Mouse (Mus musculus): Measurements from ENCODE around the gene Atxn1. TPM values are rescaled to one million over a fixed set of nuclear protein-coding genes. Genes with fewer than 3 reads are reported as not detected.

The Atxn1 gene
- total and polyA plus RNA-seq, 2 experiments from 2014 or later: 12.0 to 31.4 TPM

DNA sequence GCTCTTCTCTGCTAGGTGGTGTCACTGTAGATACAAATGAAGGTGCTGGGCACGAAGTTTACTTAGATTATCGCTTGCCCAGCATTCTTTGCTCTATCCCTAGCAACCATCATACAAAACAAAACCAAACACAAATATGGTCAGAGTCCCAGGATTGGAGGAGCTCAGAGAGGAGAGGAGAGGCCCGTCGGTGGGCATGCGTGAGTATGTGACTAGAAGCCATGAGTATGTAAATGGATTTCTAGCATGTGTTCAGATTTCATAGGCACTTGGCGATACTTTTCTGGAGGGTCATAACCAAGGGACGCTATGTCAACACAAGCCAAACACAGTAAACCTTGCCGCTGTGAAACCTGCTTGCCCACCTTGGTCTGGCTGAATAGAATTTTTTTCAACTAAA, 107.4 kb downstream of the Atxn1 start:
- DNase-seq (ENCODE audit: low spot score) (no peak), ATAC-seq (ENCODE audit: low FRiP score) (no peak)
- Histone ChIP-seq H3K4me3 (ENCODE audit: low read depth, low read length) (no peak overlapping the region), H3K4me1 (ENCODE audit: insufficient read depth, low read length) (no peaks in the 10 kb centered on the region), H3K27me3 (ENCODE audit: insufficient read depth, low read length) (no peaks in the 10 kb centered on the region), H3K9ac (replicated peaks; ENCODE audit: low read length, poor library complexity, severe bottlenecking) (no peak overlapping the region), H3K36me3 (ENCODE audit: insufficient read depth, low read length) (no peaks in the 10 kb centered on the region), H3K27ac (ENCODE audit: low read depth, low read length) (no peak overlapping the region), H3K4me2 (ENCODE audit: low read depth, low read length, poor library complexity, severe bottlenecking) (no peak overlapping the region), H3K9me3 (ENCODE audit: low read length) (no peaks in the 10 kb centered on the region)
- TF ChIP-seq CTCF (IDR thresholded peaks at IDR 0.05): no peak
- 82% methylated on average over 8 of the region's 8 CpGs for WGBS

DNA sequence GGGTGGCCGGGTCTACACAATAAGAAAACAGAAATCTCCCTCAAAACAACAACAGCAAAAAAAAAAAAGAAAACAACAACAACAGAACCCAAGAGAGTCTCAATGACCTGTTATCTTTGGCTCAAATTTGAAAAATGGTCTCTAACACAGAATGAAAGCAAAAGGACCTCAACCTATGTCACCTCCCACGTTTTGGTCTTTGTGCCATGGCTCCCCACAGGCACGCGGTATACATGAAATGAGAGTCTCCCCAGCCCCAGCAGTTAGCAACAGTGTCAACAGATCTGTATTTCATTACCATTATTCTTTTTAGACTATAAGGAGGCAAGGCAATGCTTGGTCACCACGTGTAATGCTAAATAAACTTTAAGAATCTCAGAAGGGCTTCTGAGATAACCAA, 110.3 kb downstream of the Atxn1 start:
- TF ChIP-seq CTCF (IDR thresholded peaks at IDR 0.05): no peak
- Histone ChIP-seq H3K36me3 (ENCODE audit: insufficient read depth, low read length) (no peaks in the 10 kb centered on the region), H3K9ac (replicated peaks; ENCODE audit: low read length, poor library complexity, severe bottlenecking) (no peak overlapping the region), H3K27ac (ENCODE audit: low read depth, low read length) (no peak overlapping the region), H3K4me3 (ENCODE audit: low read depth, low read length) (no peak overlapping the region), H3K4me1 (ENCODE audit: insufficient read depth, low read length) (no peaks in the 10 kb centered on the region), H3K9me3 (ENCODE audit: low read length) (no peaks in the 10 kb centered on the region), H3K27me3 (ENCODE audit: insufficient read depth, low read length) (no peaks in the 10 kb centered on the region), H3K4me2 (ENCODE audit: low read depth, low read length, poor library complexity, severe bottlenecking) (no peak overlapping the region)
- 73% methylated on average over 5 of the region's 5 CpGs for WGBS
- DNase-seq (ENCODE audit: low spot score) (no peak), ATAC-seq (ENCODE audit: low FRiP score) (no peak)

- WGBS: 87% methylated on average over 6 of the region's 6 CpGs
- no peak for TF ChIP-seq CTCF (IDR thresholded peaks at IDR 0.05)
- no peaks in the 10 kb centered on the region for H3K27me3 ChIP-seq (ENCODE audit: insufficient read depth, low read length)
- H3K4me2 ChIP-seq (ENCODE audit: low read depth, low read length, poor library complexity, severe bottlenecking): no peak overlapping the region
- H3K9ac ChIP-seq (replicated peaks; ENCODE audit: low read length, poor library complexity, severe bottlenecking): no peak overlapping the region
- H3K36me3 ChIP-seq (ENCODE audit: insufficient read depth, low read length): no peaks in the 10 kb centered on the region
- H3K27ac ChIP-seq (ENCODE audit: low read depth, low read length): no peak overlapping the region
- no peak overlapping the region for H3K4me3 ChIP-seq (ENCODE audit: low read depth, low read length)
- no peaks in the 10 kb centered on the region for H3K4me1 ChIP-seq (ENCODE audit: insufficient read depth, low read length)
- H3K9me3 ChIP-seq (ENCODE audit: low read length): no peaks in the 10 kb centered on the region
- DNase-seq (ENCODE audit: low spot score) (no peak), ATAC-seq (ENCODE audit: low FRiP score) (no peak)
Measured at GRCm38 (mm10) chr13:45853691-45854090, 111.1 kb downstream of the Atxn1 start.

DNA sequence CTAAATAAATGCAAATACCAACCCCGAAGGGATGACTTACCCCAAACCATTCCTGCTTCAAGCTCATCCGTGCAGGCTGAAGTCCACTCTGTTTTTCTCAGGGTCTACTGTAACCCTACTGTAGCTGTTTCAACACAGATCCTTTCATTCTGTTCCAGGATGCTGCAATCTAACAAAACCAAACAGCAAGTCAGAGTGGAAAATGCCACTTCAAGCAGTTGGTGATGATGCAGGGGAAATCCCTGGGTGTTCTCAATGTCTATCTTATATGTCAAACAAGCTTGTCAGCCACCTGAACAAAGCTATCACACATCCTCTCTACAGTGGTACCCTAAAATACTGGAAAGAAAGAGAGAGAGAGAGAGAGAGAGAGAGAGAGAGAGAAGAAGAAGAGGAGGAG, 112.5 kb downstream of the Atxn1 start:
- H3K27me3 ChIP-seq (ENCODE audit: insufficient read depth, low read length): no peaks in the 10 kb centered on the region
- no peak for ATAC-seq (ENCODE audit: low FRiP score)
- DNase-seq (ENCODE audit: low spot score): no peak
- no peak overlapping the region for H3K9ac ChIP-seq (replicated peaks; ENCODE audit: low read length, poor library complexity, severe bottlenecking)
- no peak overlapping the region for H3K4me2 ChIP-seq (ENCODE audit: low read depth, low read length, poor library complexity, severe bottlenecking)
- H3K9me3 ChIP-seq (ENCODE audit: low read length): no peaks in the 10 kb centered on the region
- no peak overlapping the region for H3K27ac ChIP-seq (ENCODE audit: low read depth, low read length)
- WGBS: 88% methylated on average over 2 of the region's 2 CpGs
- H3K4me3 ChIP-seq (ENCODE audit: low read depth, low read length): no peak overlapping the region
- TF ChIP-seq CTCF (IDR thresholded peaks at IDR 0.05): no peak
- H3K36me3 ChIP-seq (ENCODE audit: insufficient read depth, low read length): no peaks in the 10 kb centered on the region
- no peaks in the 10 kb centered on the region for H3K4me1 ChIP-seq (ENCODE audit: insufficient read depth, low read length)

DNA sequence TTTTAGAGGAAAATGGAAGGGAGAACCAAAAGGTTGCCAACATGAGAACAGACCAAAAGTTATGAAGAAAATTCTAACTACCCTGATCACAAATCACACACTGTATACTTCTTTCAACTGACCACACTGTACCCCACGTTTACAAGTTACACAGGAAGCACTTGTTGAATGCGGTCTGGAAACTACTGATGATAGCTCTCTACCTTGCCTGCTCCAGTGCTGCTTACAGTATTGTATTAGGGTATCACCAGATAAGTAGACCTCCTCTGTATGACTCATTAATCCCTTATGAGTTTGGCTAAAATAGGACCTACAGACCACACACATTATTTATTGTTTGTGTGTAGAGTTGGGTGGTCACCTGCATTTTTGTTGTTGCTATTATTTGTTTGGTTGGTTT, 113.1 kb downstream of the Atxn1 start:
- WGBS: 91% methylated on average over 2 of the region's 2 CpGs

DNA sequence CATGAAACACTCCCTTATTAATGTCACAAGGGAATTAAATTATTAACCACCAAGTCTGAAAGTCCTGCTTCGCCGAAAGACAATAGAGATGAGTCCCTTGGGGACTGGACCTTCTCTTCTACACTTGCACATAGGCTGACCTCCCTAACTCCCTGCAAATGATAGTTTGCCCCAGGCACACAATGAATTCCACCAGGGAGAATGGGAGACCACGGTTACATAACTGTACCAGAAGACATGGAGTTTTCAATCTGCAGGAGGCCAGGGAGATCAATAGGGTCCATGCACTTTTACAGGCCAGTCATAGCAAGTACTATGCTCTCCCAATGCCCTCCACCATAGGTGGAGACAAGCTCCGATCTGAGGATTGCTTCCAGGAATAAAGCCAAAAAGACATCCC, 113.7 kb downstream of the Atxn1 start:
- WGBS: 73% methylated on average over 4 of the region's 4 CpGs

More for the DNA sequence above, 113.1 kb downstream of the Atxn1 start:
- Histone ChIP-seq H3K9me3 (ENCODE audit: low read length) (no peaks in the 10 kb centered on the region), H3K4me1 (ENCODE audit: insufficient read depth, low read length) (no peaks in the 10 kb centered on the region), H3K27ac (ENCODE audit: low read depth, low read length) (no peak overlapping the region), H3K36me3 (ENCODE audit: insufficient read depth, low read length) (no peaks in the 10 kb centered on the region), H3K4me2 (ENCODE audit: low read depth, low read length, poor library complexity, severe bottlenecking) (no peak overlapping the region), H3K9ac (replicated peaks; ENCODE audit: low read length, poor library complexity, severe bottlenecking) (no peak overlapping the region), H3K27me3 (ENCODE audit: insufficient read depth, low read length) (no peaks in the 10 kb centered on the region), H3K4me3 (ENCODE audit: low read depth, low read length) (no peak overlapping the region)
- TF ChIP-seq CTCF (IDR thresholded peaks at IDR 0.05): no peak
- DNase-seq (ENCODE audit: low spot score) (no peak), ATAC-seq (ENCODE audit: low FRiP score) (no peak)

More for the DNA sequence above, 113.7 kb downstream of the Atxn1 start:
- Histone ChIP-seq H3K4me3 (ENCODE audit: low read depth, low read length) (no peak overlapping the region), H3K36me3 (ENCODE audit: insufficient read depth, low read length) (no peaks in the 10 kb centered on the region), H3K9me3 (ENCODE audit: low read length) (no peaks in the 10 kb centered on the region), H3K4me1 (ENCODE audit: insufficient read depth, low read length) (no peaks in the 10 kb centered on the region), H3K27me3 (ENCODE audit: insufficient read depth, low read length) (no peaks in the 10 kb centered on the region), H3K4me2 (ENCODE audit: low read depth, low read length, poor library complexity, severe bottlenecking) (no peak overlapping the region), H3K27ac (ENCODE audit: low read depth, low read length) (no peak overlapping the region), H3K9ac (replicated peaks; ENCODE audit: low read length, poor library complexity, severe bottlenecking) (no peak overlapping the region)
- TF ChIP-seq CTCF (IDR thresholded peaks at IDR 0.05): no peak
- ATAC-seq (ENCODE audit: low FRiP score): no peak
- no peak for DNase-seq (ENCODE audit: low spot score)

Data from midbrain, postnatal 0 days (tissue).